Mouse (Mus musculus): ENCODE data around the gene Ly75.

Ly75 gene

DNA sequence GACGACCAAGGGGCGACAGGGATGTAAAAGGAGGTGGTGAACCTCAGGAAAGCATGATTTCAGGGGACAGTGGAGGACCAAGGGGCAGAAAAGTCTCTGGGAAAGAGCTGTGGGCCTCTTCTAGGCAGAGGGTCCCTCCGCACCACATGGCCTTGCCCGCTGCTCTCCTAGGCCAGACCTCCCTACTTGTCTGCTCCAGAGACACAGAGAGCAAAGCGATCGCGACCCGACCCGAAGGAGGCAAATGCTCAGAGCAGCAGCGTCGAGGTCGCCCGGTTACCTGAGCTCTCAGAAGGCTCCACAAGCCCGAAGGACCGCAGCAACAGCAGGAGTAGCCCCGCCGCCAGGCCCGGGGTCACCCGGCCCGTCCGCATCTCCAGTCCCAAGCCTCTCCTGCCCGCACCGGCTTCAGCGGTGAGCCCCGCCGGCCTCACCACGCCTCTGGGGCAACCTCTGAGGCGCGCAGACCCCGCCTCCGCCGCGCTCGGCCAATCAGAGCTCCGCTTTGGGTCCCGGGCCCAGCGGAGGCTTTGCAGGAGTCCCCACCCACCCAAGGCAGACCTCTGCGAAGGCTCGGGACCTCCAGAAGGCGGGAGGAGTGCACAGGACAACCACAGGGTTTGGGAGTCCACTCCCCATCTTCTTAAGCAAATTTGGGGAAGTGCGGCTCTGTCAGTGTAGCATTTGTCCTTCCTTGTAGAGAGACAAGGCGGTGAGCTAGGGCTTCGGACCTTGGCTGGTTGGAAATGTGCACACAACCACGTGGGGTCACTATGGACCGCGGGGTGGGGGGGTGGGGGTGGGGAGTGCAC lies at the start of gene Ly75:
Gene Ly75, minus strand, starts transcription at position 446 of the 812 bp plus-strand sequence.
- peak; percentile 96 for DNase-seq

DNA sequence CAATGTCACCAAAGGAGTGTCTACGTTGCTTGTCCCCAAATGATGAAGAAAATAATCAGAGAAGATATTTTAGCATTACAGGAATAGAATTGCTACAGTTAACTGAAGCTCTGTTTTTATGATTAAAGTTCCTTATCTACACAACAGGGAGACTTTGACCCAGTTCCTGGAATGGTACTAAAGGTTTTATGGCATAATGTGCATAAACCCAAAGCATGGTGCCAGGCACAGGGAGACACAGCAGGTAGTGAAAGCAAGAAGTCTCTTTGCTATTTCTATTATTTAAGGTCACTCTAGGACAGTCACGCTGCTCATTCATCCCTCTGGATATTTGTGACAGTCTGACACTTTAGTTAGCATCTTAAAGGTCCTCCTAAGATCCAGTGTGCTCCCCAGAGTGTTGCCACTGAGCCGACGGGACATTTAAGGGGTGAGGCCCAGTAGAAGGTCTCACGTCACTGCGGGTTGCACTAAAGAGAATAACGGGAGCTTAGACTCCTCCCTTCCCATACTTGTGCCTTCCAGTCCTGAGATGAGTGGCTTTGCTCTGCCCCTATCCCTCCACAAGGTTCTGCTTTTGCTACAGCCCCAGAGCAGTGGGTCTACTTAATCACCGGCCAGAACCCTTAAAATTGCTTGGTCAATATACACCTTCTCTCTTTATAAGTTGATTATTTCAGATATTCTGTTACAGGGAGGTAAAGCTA lies 47.4 kb upstream of the Ly75 start:
- DNase-seq = no peak

DNA sequence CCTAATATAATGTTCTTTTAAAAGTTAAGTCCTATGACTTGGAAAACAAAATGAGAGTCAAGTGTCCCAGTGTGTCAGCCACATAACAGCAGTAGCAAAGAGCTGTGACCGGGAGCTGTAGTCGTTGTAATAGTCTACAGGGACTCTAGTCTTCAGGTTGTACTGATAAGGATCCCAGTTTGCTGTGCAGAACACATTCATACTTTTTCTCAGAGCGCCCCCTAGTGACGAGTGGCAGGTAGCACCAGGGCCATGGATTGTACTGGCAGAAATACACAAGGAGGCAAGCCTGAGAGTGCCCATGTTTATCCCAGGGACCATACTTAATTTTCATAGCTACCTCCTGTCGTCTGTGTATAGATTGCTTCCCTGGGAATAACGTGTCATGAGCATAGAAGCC lies 35.0 kb upstream of the Ly75 start:
- peak; percentile 81 for DNase-seq

DNA sequence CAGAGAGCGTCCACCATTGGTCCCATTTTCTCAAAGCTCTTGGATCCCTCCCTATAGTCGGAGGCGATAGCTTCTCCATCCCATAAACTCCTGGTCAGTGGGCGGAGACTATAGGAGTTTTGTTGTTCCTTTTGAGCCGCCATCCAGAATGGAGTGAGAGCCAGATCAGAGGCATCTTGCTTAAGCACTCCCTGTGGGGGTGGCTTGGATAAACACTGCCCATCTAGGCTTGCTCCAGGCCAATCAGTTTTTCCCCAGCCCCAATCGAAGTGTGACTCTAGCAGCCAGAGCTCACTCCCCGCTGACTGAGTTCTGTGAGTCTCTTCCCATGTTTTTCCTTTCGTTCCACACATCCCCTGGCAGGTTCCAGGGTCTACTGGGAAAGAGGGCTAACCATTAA lies 31.2 kb upstream of the Ly75 start:
- DNase-seq = no peak

DNA sequence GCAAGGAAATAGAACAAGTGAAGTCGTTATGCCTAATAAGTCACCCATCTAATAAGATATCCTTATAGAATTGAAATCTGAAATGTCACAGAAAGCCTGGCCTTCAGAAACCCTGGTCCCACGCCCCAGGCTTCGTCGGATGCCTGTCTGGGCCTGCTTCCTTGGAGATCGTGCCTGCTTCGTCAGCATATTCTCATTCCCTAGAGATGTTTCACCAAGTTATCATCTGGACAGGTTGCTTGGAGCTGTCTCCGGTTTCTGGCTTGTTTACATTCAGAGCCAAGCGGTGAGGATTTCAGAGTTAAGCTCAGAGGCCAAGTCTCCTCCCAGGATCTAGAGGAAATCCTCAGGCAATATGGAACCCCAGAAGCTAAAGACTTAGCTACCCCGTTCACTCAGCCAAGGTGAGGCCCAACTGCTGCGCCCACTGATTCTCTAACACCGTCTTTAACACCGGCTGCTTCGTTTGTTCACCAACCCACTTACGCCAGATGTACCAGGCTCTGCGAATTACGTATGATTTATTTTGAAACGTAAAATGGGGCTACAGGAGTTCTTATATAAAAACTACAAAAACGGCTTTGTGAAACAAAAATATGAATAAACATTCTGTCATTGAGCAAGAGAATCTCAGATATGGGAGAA lies 30.0 kb upstream of the Ly75 start:
- no peak for DNase-seq

DNA sequence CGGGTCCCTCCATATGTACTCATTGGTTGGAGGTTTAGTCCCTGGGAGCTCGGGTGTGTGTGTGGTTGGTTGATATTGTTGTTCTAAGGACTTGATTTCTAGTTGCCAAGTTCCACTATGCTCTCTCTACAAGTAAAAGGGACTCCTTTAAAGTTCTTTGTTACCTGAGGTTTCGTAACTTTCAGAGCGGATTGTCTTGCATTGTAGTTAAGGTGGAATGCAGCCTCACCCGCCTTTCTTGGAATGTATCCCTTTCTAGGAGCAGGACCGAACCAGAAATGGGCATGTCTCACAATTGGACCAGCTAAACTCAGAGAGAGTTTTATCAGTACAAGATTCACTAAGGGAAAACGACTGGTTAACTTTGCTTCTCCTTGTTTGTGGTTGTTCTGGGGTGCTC lies 28.1 kb upstream of the Ly75 start:
- DNase-seq = no peak

DNA sequence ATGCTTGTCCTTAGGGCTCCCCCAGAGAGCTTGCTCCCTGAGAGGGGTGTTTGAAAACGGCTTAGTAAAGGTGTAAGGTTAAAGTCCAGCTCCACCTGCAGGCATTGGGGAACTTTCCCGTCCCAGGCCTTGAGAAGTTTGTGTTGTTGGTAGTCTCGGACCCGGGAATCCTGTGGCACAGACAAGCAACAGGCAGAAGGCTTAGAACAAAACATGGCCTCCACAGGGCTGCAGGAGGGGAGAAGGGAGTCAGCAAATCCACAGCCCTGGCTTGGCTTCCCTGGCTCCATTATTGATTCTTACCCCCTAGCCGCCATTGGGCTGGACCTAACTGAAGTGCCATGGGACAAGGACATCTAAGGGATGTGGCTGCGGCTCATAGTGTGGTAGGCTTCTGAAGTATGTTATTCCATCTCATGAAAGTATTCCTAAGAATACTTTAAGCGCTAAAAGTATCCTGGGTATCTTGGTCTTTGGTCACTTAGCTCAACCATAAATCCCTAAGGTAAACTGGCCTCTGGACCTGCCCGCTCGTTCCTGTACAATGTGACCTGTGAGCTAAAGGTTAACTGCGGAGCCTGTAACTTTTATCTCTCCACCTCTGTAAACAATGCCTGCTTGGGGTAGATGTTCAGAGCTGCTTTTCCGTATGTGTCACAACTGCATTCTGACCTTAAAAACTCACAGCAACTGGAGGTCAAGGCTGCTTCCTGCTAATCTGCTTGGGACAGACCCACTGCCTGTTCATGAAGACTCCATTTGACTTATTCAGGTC lies 27.1 kb upstream of the Ly75 start:
- DNase-seq = no peak

DNA sequence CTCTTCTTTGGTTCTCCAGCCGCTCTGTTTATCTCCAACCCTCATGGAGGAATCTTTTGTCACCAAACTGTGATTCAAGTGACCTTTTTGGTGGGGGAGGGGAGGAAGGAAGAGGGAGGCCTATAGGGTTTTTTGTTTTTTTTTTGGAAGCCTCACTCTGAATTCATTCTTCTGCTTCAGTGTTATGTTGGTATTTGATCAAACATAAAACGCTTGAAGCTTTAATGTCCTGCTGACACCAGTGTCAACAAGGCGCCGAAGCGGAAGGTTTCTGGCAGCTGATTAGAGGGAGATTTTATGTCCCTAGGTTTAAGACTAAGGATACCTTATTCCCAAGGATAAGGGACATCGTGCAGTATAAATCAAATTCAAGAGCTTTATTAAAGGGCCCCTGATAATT lies 26.1 kb upstream of the Ly75 start:
- no peak for DNase-seq

DNA sequence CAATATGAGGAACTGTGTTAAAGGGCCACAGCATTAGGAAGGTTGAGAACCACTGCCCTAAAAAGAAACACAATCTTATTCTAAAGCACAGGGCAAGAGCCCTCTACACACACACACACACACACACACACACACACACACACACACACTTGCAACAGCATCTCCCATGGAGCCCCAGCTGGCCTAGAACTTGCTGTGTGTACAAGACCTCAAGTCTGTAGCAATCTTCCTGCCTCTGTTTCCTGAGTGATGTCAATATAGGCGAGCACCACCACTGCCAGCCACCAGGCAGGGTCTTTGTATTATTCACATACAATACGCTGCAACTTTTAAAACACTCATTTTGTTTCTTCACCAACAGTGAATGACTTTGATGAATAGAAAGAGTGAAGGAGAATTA lies 24.3 kb upstream of the Ly75 start:
- no peak for DNase-seq

DNA sequence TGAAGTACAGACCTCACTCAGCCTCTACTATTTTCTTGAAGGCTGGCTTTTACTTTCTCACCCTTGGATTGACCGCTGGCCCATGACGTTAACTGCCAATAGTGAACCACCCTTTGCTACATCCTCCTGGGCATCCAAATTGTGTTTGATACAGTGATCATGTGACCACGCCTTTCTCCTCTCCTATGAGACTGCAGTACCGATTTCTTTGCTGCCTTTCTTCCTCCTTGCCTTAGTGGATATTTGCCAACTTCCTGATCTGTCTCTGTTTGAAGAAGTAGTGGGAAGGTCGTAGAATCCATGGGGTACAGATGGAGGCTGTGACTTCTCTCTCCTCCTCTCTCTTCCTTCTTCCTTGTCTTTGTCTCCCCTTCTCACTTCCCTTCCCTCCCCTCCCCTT lies 22.3 kb upstream of the Ly75 start:
- no peak for DNase-seq

DNA sequence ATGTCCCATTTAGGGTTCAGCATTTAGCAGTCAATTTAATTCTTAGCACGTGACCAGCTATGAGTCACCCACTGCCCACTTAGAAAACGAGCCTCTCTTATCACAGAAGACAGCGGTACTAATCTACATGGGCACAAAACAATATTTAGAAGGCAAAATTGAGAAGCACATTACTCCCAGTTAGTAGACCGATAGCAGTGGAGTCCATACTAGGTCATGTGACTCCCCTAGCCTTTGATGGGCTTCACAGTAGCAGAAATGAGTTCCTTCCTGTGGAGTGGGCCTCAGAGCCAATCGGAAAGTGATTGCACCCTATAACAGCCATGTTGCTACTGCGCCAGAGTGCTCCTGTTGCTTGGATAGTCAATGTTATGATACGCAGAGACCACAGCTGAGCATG lies 21.7 kb upstream of the Ly75 start:
- no peak for DNase-seq

DNA sequence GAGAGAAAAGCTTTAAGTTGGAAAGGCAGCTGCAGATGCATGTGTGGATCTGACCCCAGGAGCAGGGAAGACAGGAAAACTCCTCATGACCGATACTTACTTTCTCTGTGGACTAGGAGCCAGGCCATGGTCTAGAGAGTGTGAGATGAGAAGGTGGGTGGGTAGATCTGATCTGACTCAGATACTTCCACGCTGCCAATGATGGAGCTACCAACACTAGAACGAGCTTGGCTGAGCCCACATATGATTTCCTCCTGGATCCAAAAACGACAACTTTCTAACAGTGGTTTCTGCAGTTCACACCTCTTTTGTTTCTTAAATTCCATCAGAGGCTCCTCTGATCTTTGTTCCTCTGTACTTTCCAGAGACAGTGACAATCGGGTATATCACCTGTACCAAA lies 18.6 kb upstream of the Ly75 start:
- DNase-seq = no peak

DNA sequence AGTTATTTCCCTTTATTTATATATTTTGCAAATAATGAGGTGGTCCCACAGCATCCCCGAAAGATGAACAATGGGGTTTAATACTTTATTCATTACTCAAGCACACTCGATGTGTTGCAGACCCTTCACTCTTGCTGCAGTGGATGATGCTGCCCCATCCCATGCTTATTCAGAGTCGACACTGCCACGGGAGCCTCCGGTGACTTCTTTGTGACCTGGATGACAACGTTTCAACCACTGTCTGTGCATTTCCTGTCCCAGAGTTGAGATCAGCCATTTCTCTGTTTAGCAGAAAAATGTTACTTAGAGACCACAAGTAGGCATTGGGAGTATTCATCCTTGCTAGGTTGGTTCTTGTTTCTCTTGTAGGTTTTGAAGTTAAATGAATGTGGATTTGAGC lies 10.7 kb upstream of the Ly75 start:
- no peak for DNase-seq

DNA sequence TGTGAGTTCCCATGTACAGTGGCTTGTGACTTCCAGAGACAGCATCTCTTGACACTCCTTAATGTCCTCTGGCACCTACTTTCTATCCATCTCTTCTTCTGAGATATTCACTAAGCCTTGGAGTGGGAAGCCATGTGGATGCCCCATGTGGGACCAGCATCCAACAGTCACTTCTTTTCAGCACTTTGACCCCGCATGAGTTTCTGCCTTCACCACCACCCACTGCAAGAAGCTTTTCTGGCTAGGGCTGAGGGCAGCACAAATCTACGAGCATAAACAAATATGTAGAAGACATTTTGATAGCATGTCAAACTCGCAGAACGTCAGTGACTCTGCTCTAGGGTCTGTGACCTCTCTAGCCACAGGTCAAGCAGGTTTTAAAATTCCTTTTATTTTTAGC lies 9.2 kb upstream of the Ly75 start:
- no peak for DNase-seq

DNA sequence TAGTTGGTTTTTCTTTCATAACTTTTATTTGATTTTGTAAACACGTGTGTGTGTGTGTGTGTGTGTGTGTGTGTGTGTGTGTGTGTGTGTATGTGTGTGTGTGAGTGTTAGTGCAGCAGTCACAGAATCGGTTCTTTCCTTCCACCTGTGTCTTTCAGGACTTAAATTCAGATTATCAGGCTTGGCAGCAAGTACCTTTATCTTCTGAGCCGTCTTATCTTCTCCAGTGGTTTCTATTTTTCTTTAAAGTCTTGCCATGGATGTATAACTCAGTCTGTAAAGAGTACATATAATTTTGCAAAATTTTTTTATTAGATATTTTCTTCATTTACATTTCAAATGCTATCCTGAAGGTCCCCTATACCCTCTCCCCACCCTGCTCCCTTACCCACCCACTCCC lies 4.3 kb upstream of the Ly75 start:
- DNase-seq = no peak

DNA sequence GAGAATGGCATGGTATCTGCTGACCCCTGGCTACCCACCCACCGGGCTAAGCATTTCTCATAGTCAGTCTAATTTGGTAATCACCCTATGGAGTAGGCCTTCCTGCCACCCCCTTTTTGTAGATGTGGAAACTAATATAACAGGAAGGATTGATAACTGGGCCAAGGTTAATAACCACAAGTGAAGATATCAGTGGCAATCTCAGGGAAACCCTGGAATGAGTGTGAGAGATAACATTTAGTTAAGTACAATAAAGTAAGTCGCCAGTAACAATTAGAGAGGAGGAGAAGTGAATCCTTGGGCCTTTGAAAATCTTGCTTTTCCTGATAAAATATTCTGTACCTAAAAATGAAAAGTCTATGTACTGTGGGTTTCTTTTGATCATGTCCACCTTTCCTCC lies 3.7 kb upstream of the Ly75 start:
- no peak for DNase-seq

DNA sequence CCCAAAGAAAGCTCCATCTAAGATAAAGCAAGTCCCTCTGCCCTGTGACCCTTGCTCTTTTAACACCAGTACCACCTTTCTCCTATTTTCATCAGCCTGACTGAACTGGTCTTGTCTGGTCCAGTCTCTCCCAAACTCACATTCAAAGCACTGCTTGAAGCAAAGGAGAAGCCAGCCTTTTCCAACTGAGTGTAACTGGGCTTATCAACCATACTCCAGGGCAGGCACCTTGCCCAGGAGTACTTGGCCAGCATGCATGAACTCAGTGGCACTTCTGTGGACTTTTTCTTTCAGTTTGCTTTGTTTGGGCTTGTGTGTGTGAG lies 1.6 kb upstream of the Ly75 start:
- no peak for DNase-seq

DNA sequence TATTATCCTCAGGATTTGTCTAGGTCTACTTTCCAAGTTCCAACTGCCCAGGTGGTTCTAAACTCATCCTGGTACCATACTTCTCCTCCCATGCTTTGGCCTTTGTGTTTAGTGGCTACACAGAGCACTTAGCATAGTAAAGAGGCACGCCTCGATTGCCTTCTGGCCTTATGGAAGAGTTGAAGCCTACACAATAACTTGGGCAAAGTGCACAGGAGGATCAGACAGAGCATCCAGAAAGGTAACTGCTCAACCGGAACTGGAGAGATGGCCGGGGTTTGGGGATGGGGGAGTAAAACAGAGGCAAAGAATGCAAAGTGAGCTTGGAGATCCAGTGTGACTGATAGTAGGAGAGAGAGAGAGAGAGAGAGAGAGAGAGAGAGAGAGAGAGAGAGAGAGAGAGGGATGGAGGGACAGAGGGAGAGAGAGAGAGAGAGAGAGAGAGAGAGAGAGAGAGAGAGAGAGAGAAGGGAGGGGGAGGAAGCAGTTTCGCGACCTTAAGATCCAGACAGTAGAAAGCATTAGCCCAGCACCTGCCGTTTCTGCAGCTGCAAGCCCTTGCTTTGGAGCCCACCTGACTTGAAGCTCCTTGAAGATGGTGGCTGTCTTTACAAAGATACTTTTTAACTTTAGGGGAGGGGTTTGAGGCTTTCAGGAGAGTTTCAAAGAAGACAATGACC lies 1.1 kb upstream of the Ly75 start:
- DNase-seq = peak; percentile 53

DNA sequence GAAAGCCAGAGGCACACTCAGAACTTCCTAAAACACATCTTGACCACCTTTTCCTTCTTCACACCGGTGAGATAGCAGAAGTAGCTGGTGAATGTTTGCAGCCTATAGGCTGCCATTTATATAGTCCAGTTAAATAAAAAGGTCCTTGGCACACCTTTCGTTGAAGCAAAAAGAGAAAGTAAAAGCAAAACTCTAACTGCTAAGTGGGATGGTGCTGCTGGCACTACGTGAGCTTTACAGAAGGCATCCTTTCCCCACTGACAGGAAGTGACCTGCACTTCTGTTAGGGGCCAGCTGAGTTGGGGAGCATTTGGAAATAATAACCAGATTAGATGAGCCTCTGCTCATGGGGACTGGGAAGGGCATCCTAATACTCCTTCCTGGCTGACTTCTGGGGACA lies 757 bp downstream of the Ly75 start:
- peak; percentile 22 for DNase-seq

DNA sequence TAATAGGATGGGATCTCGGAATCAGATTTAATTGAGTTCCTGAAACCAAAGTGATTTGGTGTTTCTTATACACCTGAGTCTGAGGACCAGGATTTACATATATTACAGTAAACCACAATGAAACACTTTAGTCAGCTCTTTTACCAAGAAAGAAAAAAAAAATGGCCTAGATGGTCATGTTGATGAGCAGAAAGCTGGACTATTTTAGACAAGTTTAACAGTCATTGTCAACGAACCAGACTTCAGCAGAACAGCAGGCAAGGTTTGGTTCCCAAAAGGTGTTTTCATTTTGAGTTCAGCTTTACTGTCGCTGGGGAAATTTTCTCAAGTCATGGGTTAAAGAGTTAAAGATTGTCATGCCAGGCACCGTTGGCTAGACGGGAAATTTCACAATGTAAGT lies 5.8 kb downstream of the Ly75 start:
- no peak for DNase-seq

DNA sequence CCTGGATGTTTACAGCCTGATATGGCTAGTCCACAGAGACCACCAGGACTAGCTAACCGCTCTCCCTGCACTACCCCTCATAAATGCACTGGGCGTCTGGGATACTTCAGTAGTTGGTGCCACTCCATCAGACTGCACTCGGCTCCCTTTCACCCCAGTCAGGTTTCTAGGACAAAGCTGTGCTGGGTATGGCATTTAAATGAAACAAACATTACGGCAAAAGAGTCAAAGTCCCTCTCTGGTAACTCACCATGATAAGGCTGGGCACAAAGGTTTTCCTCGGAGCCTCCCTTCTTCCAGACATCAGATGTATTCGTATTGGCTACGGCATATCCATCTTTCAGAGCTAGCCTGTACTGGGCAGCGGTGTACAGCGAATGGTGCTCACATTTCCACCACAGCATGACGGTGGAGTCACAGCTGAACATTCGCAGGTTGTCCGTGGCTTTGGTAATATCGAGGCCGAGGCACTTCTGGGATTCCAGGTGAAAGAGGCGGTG lies 7.4 kb downstream of the Ly75 start:
- DNase-seq = no peak

DNA sequence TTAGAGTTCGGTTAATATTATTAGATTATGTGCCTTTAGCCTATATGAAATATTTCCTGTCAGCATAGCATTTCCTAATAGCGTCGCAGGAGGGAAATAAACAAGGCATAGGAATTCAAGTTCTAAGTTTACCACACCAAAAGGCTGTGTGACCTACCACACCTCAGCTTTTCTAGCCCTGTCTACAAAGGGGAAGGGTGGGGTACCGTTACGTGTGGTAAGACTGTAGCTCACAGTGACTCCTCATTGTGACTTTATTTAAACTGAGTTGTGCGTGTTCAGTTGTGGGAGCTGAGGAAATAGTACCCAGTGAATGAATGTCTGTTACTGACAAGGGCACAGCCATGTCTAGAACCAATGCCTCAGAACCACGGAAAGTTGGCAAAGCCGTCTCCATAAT lies 8.0 kb downstream of the Ly75 start:
- DNase-seq = no peak

DNA sequence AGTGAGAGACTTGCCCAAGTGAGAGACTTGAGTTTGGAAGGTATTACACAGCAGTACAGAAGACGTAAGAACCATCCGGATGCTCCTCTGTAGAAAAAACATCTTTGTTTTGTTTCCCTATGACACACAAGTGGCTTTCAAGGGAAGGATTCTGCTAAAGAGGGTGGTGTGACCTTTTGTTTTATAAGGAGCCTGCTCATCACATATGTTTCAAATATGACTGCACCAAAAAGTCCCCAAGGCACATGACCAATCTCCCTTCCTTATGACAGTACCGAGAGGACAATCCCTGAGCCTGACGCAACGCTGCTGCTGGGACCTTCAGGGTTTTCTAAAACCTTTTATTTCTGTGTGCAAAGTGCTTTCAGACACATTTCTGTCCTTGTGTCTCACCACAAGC lies 12.9 kb downstream of the Ly75 start:
- DNase-seq = no peak
